Mouse (Mus musculus) MN1 (cell line): ENCODE results near the gene Gprc5b.
A peak's percentile ranks its signal among the peaks of the same experiment; 100 is the strongest.

Experiments
- DNase-seq: peaks from one replicate; pipeline ENCODE4 v3.0.0-alpha.2; 2016; ENCODE audit warnings: low spot score

Gene Gprc5b

DNA sequence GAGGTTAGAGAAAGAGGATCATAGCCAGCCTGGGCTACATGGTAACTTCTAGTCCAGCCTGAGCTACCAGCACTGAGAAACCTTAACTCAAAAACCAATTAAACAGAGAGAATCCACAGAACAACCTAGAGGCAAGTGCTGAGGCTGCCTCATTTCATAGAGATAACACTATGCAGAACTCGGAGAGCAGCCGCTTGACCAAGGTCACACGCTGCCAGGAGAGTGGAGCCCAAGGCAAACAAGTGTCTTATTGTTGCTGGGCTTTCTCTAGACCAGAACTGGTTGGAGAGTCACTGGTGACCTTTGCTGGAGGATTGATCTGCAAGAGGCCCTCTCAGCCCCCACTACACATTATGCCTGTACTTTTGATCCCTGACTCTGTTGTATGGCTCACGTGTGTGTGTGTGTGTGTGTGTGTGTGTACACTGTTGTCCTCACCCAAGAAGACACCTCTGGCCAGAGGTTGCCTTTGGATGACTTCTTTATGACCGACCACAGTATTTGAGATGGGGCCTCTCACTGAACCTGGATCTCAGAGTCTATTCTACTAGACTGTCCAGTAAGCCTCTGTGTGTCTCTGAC, 5.6 kb downstream of the Gprc5b start:
- DNase-seq = no peak

DNA sequence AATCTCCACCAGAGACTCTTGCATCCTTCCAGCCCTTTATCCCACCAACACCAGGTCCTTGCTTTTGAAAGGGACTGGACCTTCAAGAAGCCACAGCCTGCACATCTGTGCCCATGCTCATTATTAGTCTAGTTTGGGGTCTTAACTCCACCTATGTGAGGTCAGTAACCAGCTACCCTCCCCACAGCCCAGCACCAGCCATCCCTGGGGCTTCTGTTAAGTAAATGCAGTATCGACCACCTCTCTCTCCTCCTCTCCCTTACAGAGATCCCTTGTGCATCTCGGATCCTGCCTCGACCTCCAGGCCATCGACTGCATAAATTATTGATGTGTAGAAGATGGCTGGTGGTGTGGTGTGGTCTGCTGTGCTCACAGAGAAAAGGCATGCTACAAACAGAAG, 8.6 kb downstream of the Gprc5b start:
- no peak for DNase-seq

DNA sequence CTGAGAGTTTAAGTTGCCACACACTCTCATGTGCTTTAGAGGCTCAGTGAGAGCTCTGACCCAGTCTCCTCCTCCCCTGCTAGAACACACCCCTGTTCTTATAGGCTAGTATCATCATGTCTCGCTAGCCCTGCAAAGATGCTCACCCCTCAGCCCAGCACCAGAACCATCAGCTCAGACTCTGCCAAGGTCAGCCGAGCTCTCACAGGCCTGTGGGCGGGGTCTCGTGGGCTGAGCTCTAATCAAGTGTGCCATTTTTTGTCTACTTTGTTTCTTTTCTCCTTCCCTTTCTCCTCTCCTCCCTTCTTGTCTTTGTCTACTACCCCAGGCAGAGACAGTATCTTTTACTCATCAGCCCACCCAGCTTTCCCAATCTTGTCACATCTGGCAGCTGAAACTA, 9.2 kb downstream of the Gprc5b start:
- no peak for DNase-seq

DNA sequence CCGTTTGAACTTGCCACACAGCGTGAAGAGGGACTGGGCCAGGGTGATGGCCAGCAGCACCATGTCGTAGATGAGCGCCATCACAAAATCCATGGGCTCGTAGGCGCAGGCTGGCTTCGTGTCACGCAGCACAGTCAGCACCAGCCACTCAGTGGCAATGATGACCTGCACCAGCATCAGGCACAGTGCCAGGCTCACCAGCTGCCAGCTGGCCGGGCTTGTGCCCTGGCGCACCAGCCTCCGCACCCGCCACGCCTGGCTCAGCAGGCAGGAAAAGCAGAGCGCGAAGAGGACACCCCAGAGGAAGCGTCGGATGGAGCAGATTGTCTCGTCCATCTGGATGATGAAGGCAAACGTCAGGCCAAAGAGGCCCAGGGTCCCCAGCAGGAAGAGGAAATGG, 11.1 kb downstream of the Gprc5b start:
- no peak for DNase-seq

DNA sequence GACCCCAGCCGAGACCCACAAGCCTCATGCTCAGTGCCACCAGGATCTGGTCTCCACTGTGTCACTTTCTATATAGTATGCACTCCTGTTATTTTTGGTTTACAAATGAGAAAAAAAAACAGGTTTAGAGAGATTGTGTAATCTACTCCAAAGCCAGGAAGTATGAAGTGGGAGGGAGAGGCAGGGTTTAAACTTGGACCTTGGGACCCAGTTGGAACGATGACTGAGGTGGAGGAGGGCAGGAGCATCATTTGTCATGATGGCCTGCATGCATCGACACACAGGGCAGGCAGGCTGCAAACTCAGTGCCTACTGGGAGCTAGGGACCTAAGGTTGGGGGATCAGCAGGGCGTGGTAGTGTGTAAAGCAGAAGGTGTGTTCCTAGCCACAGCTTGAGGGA, 12.4 kb downstream of the Gprc5b start:
- no peak for DNase-seq

DNA sequence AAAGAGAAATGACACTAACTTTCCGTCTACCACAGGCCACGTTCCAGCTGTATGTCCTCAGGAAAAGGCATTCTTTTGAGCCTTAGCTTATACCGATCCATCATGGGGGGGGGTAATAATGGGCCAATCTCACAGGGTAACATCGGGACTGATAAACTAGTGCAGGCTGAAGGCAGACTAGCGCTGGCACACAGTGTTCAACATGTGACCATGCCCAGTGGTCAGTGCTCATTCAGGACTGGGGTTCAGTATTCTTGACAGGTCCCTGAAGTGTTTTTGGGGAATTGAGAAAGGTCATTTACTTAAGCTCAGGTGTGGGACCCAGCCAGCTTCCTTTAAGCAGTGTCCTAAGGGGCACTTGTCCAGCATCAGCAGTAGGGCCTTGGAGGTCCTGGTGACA, 13.2 kb downstream of the Gprc5b start:
- no peak for DNase-seq

DNA sequence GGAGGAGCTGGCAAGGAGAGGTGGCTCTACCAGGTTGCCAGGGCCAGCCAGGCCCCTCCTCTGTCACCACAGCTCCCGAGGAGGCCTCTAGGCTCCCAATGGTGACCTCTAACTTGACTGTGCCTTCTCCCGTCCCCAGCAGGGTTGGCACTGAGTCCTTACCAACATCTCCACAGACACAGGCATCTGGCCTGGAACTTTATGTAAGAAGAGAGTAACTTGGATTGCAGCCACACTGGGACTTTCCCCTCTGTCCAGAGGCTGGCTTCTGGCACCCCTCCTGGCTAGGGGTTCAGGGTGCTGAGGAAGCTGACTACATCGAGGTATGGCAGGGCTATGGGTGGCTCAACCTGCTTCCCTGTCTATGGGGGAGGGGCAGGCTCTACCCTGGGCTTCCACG, 13.7 kb downstream of the Gprc5b start:
- DNase-seq = peak; percentile 13

DNA sequence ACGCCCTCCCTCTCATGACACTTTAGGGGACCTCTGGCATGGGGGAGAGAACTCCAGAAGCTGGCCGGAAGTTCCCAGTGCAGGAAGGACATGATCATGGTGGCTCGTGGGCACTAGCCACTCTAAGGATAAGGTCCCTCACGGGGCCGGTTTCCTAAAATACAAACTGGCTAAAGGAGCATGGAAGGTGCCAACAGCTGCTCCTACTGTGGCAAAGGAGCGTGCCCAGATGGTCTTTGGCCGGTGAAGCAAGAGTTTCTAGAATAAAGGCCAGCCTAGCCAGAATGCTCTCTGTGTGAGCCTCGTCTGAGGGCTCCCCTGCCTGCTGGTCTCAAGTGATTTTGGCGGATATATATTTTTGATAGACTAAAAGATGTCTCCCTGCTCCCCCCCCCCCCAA, 15.3 kb downstream of the Gprc5b start:
- no peak for DNase-seq

DNA sequence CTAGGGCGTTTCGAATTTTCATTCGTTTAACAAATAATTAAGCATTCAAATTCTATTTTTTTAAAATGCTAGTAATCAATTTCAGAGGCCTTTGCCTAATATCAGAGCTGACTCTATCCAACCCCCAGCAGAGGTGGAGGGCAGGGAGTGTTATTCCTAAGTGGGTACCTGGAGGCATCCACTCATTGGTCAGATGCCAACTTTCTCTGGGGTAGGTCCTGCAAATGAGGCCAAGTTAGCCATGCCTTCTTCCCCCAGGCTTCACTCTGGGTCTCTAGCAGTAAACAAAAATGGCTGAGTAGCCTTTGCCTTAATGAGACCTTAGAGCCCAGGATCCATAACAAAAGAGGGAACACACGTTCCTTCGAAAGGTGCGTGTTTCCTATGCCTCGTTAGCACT, 15.9 kb downstream of the Gprc5b start:
- no peak for DNase-seq

DNA sequence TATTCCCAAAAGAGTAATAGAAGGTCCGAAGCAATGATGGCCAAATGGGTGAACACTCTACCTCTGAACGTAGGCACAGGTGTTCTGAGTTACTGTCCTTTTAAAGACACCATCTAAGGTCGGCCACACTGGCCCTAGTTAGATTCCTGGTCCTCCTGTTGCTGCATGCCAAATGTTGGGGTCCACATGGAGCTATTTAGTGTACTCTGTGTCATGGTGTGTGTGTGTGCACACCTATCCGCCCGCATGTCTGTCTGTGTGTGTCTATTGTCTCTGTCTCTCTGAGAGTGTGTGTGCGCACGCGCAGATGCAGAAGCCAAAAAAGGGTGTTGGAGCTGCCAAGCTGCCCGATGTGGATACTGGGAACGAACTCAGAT, 17.9 kb downstream of the Gprc5b start:
- DNase-seq = no peak

DNA sequence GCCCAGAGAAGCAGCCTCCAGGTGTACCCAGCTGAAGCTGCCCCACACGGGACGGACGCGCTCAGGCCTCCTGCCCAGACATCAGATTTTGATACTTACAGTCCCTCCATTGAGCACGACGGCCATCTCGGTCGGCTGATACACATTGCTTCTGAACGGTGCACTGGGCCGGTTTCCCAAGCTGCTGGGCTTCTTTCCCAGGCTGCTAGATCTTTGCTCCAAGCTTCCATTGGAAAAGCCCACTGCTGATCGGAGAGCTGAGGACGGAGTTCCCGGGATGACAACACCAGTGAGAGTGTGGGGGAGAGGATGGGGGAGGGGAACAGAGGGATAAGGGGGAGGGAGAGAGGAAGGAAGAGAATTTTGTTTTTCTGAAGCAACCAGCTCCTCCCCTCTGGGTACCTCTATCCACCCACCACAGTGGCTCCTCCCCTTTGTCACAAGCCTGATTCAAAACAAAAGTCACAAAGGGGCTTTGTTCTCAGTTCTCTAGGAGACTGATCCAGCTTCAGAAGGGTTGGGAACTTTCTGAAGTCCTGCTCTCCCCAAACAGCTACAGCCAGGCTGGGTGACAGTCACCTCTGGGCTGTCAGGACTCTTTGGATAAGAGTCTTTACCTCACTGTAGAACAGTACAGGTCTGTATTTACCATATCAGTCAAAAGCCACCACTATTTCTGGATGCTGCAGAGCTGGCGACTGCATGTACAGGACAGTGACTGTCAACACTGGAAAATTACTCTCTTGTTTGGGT, 18.4 kb downstream of the Gprc5b start:
- DNase-seq = no peak

DNA sequence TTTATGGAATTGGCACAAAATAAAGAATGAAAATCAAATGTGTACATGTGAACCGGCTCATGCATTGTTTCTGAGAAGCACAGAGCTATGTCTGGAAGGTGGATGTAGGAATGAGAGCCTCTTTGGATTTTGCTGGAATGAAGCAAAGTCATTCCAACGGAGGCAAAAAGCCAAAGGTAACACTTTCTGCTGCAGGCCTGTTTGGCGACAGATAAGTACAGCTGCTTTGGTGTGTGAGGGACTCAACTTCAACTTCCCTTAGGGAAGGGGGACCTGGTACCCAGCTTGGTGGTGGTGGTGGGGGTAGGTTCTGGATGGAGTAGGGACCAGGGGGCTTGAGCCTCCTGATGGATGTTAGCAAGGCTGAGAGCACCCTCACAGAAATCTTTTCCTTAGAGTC, 19.2 kb downstream of the Gprc5b start:
- DNase-seq = no peak

DNA sequence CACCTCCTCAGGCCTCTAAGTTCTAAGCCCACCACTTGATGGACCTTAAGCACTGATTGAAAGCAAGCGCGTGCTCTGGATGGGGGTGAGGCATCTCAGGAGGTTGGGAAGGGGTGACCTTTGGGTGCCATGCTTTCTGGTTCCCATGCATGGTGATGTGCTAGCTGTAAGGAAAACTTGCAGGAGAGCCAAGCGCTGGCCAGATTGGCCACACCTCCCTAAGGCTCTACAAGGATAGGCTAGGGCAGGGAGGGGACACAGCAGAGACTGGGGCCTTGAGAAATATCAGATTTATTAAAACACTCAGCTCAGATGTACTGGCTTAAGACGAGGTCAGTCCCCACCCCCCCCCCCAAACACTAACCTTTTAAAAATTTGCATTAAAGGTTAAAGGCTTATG, 21.6 kb downstream of the Gprc5b start:
- DNase-seq = no peak

DNA sequence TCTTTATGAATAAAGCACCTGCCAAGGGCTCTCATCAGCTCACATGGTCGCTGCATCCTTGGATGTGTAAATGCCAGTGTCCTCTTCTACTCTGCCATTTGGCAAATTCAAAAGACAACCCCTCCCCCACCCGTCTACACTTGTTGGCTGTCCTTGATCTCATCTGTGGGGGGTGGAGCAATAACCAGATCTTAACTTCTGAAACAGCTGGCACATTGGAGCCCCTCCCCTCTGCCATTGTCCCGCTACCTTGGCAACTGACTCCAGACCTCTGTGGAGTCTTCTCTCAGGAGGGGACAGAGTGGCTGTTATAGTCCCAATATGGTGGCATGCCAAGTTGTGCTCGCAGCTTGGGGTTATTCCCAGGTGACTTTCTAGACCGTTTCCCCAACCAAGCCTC, 22.7 kb downstream of the Gprc5b start:
- DNase-seq = no peak

DNA sequence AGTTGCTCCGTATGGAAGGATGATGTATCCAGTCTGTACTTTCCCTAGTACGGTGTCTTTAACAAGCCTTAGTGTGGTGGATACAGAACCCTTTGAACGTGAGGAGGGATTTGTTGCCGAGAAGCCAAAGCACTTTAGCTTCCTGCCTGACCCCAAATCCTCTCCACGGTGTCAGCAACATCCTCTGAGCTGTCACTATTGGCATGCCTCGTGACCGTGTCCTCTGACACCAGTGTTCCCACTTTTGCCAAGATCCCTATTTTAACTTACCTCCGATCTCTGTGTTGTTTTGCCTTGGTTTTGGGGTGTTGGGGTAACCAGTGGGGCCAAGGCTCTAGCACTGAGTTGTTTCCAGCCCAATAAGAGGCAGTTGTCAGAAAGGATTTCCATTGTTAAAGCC, 23.5 kb downstream of the Gprc5b start:
- no peak for DNase-seq

DNA sequence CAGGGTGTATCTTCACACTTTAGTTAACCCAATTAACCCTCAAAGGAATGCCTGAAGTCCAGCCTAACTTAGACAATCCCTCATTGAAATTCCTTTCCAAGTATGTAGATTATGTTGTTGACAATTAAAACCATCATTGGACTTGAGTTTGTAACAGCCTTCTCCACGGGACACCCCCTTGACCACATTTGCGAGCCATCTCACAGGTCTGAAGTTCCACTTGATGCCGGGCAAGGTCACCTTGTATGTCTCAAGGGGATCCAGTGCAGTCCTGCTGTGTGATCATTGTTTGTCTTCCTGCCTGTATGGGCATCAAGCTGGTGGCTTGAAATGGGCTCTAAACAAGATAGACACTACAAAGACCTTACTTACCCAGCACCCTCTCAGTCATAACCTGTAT, 26.1 kb downstream of the Gprc5b start:
- DNase-seq = no peak

DNA sequence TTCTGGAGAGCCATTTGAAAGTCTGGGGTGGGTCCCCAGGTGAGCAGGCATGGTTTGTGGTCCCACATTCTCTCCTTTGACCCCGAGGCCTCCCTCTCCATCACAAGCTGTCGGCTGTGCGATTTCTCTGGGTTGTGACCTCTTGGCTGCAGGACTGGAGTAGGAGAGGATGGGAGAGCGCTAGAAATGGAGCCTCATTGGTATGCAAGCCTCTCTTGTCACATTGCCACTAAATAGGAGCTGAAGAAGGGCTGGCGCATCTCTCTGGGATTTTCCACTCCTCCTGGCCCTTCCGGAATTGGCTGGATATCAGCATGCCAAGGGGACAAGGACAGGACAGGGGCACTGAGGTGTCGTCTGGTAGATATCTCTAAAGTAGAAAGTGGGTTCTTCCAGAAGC, 29.8 kb downstream of the Gprc5b start:
- DNase-seq = no peak

DNA sequence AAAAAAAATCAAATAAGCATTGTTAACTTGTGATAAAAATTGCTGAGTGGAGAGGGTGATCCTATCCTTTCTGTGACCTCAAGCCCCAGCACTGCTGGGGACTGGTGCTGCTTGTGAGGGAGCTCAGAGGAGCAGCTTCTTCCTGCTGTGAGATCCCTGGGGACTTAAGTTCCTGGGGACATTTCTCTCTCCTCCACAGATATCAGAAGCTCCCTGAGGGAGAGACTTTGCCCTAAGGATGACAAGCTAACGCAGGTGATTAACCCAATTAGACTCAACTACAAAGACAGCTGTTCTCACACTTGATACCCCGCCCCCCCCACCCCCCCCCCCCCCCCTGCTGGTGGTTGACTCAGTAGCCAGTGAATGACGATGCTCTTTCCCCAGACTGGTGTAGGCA, 30.2 kb downstream of the Gprc5b start:
- no peak for DNase-seq

DNA sequence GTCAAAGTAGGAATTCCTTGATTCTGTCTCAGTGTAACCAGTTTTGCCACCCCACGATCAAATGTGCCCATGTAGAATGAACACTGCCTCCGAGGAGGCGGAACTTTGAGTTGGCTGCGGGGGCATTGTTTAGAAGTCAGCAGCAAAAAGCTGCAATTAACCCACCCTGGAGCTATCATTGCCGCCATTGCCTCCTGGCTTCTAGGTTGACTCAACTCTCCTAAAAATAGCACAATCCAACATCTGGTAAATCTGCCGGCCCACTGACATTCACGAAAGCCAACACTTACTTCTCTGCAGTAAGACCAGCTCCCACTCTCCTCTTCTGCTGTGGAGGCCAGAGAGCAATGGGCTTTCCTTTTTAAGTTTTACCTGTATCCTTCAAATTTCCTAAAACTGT, 35.8 kb downstream of the Gprc5b start:
- DNase-seq = no peak

DNA sequence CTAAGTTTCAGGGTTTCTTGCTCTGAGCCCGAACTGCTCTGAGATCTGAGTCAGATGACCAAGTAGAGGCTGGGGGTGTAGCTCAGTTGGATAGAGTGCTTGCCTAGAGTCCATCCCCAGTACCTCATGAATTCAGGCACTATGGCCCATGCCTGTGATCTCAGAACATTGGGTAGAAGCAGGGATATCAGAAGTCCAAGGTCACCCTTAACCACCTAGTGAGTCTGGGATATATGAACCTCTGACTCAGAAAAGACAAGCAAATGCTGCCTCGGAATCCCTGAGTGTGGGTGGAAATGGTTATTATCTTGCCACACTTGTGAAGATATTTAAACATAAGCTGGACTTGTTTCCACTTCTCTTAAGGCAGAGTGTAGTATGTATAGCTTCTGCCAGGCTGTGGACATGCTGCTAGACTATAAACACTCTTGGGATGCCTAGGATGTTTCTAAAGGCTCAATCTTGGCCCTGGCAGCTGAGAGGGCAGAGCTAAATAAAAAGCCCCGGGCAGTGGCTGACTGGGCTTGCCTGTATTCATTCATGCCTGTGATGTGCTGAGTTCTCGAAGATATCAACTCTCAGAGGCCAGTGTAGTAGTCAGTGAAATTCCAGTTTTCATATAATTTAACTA, 38.3 kb downstream of the Gprc5b start:
- no peak for DNase-seq

DNA sequence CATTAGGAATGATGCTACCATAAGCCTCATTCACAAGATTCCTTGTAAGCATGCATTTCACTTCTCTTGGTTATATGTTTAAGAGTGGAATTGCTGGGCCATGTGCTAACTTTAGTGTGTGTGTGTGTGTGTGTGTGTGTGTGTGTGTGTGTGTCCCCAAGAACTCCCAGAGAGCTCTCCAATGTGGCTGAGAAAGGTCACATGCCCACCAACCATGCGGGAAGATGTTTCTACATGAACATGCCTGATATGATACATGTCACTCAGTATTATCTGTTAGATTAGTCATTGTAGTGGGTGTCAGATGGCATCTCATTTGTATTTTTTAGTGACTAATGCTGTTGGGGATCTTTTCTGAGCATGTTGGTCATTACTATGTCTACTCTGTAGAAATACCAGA, 40.0 kb downstream of the Gprc5b start:
- DNase-seq = no peak

DNA sequence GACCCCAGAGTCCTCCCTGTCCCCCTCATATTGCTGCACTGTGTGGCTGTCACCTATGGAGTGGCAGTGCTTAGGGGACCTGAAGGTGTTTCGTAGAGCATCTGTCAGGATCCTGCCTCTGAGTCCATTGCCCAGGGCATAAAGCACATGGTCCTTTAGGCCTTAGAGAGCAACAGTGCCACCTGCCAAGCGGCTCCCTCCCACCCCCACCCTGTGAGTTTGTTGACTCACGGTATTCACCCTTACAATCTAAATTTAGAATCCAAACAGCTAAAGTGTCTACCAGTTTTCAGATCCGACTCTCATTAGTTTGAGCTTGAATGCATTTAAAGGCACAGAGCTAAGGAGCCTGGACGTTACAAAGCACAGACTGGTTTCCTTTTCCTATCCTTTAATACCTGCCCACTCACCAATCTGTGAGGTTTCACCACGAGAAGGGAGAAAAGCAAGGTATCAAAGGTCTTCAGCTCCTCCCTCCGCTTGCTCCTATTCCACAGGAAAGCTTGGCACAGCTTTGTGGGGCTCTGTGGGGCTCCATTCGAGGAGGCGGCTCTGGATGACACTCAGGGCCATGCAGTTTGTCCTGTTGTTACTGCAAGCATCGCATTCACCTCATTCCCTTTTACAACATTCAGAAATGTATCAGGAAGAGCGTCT, 41.3 kb downstream of the Gprc5b start:
- DNase-seq = no peak

DNA sequence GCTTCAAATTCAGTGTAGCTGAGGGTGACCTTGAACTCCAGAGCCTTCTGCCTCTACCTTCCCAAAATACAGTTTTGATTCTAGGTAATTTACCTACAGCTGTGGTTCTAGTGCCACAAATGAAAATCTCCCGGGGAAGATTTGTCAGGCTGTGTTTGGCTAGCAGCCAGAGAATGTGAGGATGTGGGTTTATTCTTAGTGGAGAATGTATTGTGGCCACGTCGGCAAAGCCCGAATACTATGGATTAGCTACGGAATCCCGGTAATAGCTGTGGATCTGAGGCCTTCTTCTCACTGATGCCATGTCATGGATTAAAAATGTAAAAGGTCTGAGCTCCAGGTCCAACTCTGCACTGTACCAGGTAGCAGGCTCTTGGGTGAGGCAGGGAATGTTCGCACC, 45.3 kb downstream of the Gprc5b start:
- DNase-seq = no peak
